In genomic region chr3:87509061-87509460, GRCm38 (mm10) we compare ENCODE assay signal across 9 mouse cellular contexts. TPM values are rescaled to one million over a fixed set of nuclear protein-coding genes. Genes with fewer than 3 reads are reported as not detected.
DNase-seq lines count a peak whose midpoint lies in the region; ATAC-seq and TF ChIP-seq lines count a peak whose summit lies in the region.
"Had no signal": no experiment of that assay in that cellular context is flagged by ENCODE, and none has a peak within 500 bp of the region (broad histone marks: within the 10 kb centered on the region; RNA-seq: fewer than 3 reads in every experiment).

No protein-coding gene starts in this region.

- peak overlapping the region; percentile 57 for H3K27ac ChIP-seq in intestine, postnatal 0 days (ENCODE audit: low read depth, low read length)
- H3K27ac ChIP-seq in left cerebral cortex, adult 2 months: no peak overlapping the region
- H3K27ac ChIP-seq: macrophage had no signal

- H3K4me1 ChIP-seq in intestine, postnatal 0 days (replicated peaks; ENCODE audit: control insufficient read depth, insufficient read depth, low read length): peaks cover 28% of the 10 kb centered on the region
- H3K4me1 ChIP-seq in lung, adult 2 months (ENCODE audit: control insufficient read depth, insufficient read depth, low read length): peaks cover 13% of the 10 kb centered on the region

- TF ChIP-seq POLR2A in lung, adult 2 months (IDR thresholded peaks at IDR 0.05; ENCODE audit: borderline replicate concordance, extremely low read depth, low read depth, low read length): no peak

- no peaks in the 10 kb centered on the region for H3K9me3 ChIP-seq in intestine, postnatal 0 days (ENCODE audit: control insufficient read depth)

- ATAC-seq in intestine, postnatal 0 days: peak; percentile 85

- H3K36me3 ChIP-seq in intestine, postnatal 0 days (ENCODE audit: control insufficient read depth, insufficient read depth): no peaks in the 10 kb centered on the region

- WGBS in intestine, postnatal 0 days: 12% methylated on average over 4 of the region's 4 CpGs
- WGBS in lung, adult 2 months: 12% methylated on average over 4 of the region's 4 CpGs

- peak; percentile 14; the same call in 1 of the 2 replicates for TF ChIP-seq CTCF in intestine, postnatal 0 days (IDR thresholded peaks at IDR 0.05; ENCODE audit: low read depth)
- no peak for TF ChIP-seq CTCF in lung, adult 2 months (IDR thresholded peaks at IDR 0.05; ENCODE audit: insufficient read depth, low read length)
- TF ChIP-seq CTCF in left cerebral cortex, adult 2 months (IDR thresholded peaks at IDR 0.05): no peak

- H3K4me3 ChIP-seq in intestine, postnatal 0 days (ENCODE audit: low read depth, low read length): no peak overlapping the region
- H3K4me3 ChIP-seq in lung, adult 2 months (replicated peaks; ENCODE audit: extremely low read depth, low read depth, low read length): no peak overlapping the region
- H3K4me3 ChIP-seq in left cerebral cortex, adult 2 months: no peak overlapping the region

- DNase-seq in adrenal gland, adult (ENCODE audit: inconsistent age in 2 of 2, low spot score in 1 of 2): peak; percentile 57 to 81
- DNase-seq in gastrocnemius, postnatal 14 days: peak; percentile 53
- DNase-seq in lung, adult 2 months: peak; percentile 52
- no peak for DNase-seq in frontal cortex, postnatal 14 days (ENCODE audit: low spot score in 2 of 2)
- DNase-seq in layer of hippocampus, postnatal 14 days (ENCODE audit: low spot score in 2 of 2): no peak
- no peak for DNase-seq in left cerebral cortex, postnatal 36 days (ENCODE audit: low spot score in 2 of 2)
- DNase-seq in left cerebral cortex, adult 2 months (ENCODE audit: extremely low spot score in 1 of 2, low spot score in 2 of 2): no peak

- H3K27me3 ChIP-seq in intestine, postnatal 0 days (replicated peaks; ENCODE audit: control insufficient read depth, insufficient read depth, low read length): no peaks in the 10 kb centered on the region

- intact Hi-C loops in gastrocnemius, postnatal 14 days (cut with DNase I; ENCODE audit: low total_unique reads): no loop called here
- intact Hi-C loops in left cerebral cortex, postnatal 36 days (cut with DNase I): no loop called here
- intact Hi-C loops in left cerebral cortex, adult 2 months (cut with DNase I): no loop called here

- no peak overlapping the region for H3K9ac ChIP-seq in intestine, postnatal 0 days (ENCODE audit: low read depth, low read length)

- peak overlapping the region; percentile 56 for H3K4me2 ChIP-seq in intestine, postnatal 0 days (replicated peaks; ENCODE audit: low read depth)

RNA-seq across cellular contexts. Expression of gene Etv3, which starts 16.1 kb away (rescaled TPM):
- 1 to 10 TPM; 9.5 to 9.8 TPM for total RNA-seq in gastrocnemius, postnatal 14 days (2021)
- polyA plus RNA-seq in intestine, postnatal 0 days (2015; fragmentation: Nextera tagmentation; extraction: Ambion mirVana): 9.5 and 11.2 TPM in 2 replicates
- 16.7 and 17.8 TPM in 2 replicates for polyA plus RNA-seq in lung, adult 2 months (2012; rRNA removed)
- total RNA-seq in layer of hippocampus, postnatal 14 days (2021): 10 to 100 TPM; 18.0 to 18.2 TPM
- 10 to 100 TPM; 21.1 to 22.1 TPM for total RNA-seq in left cerebral cortex, postnatal 36 days (2021)
- 10 to 100 TPM; 27.1 to 28.9 TPM for total RNA-seq in left cerebral cortex, adult 2 months (2021)

Comparison
In these comparisons a context has a peak if more than half of its experiments do, and no peak if none do; other contexts are left out.
1. DNase-seq: peak in adrenal gland, adult (2 of 2), gastrocnemius, postnatal 14 days (single experiment) and lung, adult 2 months (single experiment); none in frontal cortex, postnatal 14 days (0 of 2), layer of hippocampus, postnatal 14 days (0 of 2), left cerebral cortex, postnatal 36 days (0 of 2) and left cerebral cortex, adult 2 months (0 of 2).